Mouse (Mus musculus) liver, embryonic 13.5 days (tissue): Measurements from ENCODE around the gene Setd6. TPM values are rescaled to one million over a fixed set of nuclear protein-coding genes. Genes with fewer than 3 reads are reported as not detected.

Experiments
- ATAC-seq: fragments of 200-750 bp; cut with Nextera tagmentation; 2 replicates; pipeline ENCODE4 v1.8.0; 2017; ENCODE audit warnings: low read depth, mild to moderate bottlenecking, moderate number of reproducible peaks, moderate library complexity
- DNase-seq: peaks from one replicate; pipeline ENCODE4 v3.0.0; 2022
- H3K27ac ChIP-seq: fragments of 300-500 bp; sonication (generic); 2 replicates; pipeline ENCODE4 v1.5.1; 2015; ENCODE audit warnings: moderate library complexity, mild to moderate bottlenecking, inconsistent platforms
- H3K27me3 ChIP-seq: fragments of 300-500 bp; sonication (generic); 2 replicates; pipeline ENCODE4 v1.6.1; 2015; ENCODE audit warnings: mild to moderate bottlenecking, inconsistent platforms
- H3K36me3 ChIP-seq: fragments of 300-500 bp; sonication (generic); 2 replicates; pipeline ENCODE4 v1.6.1; 2015; ENCODE audit warnings: mild to moderate bottlenecking, inconsistent platforms
- H3K4me1 ChIP-seq: fragments of 300-500 bp; sonication (generic); replicated peaks from 2 replicates; pipeline ENCODE4 v1.6.1; 2015; ENCODE audit warnings: inconsistent platforms
- H3K4me2 ChIP-seq: fragments of 300-500 bp; sonication (generic); 2 replicates; pipeline ENCODE4 v1.6.1; 2015; ENCODE audit warnings: inconsistent platforms, mild to moderate bottlenecking, moderate library complexity
- H3K4me3 ChIP-seq: fragments of 300-500 bp; sonication (generic); replicated peaks from 2 replicates; pipeline ENCODE4 v1.5.1; 2015; ENCODE audit warnings: mild to moderate bottlenecking, inconsistent platforms
- H3K9ac ChIP-seq: fragments of 300-500 bp; sonication (generic); 2 replicates; pipeline ENCODE4 v1.6.1; 2015; ENCODE audit warnings: mild to moderate bottlenecking, inconsistent platforms
- H3K9me3 ChIP-seq: fragments of 300-500 bp; sonication (generic); replicated peaks from 2 replicates; pipeline ENCODE4 v1.6.1; 2016; ENCODE audit warnings: inconsistent platforms
- WGBS: fragments of 180-500 bp; shearing (Covaris S2); methylation state at CpG from one replicate; pipeline ENCODE4 v1.1.7; 2015; ENCODE audit not compliant: insufficient replicate concordance; 5-methylcytosine and 5-hydroxymethylcytosine counted together
- polyA plus RNA-seq: library from polyadenylated mRNA; unstranded; fragments of >200 nt; fragmentation: Nextera tagmentation; extraction: Ambion mirVana; gene quantifications from 2 replicates; pipeline ENCODE4 v1.2.1, GENCODE M21; 2015

Gene Setd6
- polyA plus RNA-seq, 1 experiment from 2014 or later: 22.8 TPM

DNA sequence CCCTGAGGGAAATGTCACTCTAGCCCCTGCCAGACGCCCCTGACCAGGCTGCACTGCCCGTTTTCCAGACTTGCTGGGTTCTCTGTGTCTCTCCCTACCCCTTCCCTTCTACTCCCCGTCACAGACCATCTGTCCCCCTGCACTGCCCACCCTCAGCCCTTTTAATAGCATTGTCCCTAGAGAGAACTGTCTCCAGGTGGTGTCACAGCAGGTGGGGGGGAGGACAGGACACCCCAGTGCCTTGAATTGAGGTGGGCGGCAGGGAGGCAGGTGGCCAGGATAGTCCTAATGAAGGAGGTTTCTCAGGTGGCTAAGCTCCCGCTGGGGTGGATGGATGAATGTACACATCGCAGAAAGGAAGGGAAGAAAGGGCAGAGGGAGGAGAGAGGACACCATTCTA lies 21.1 kb upstream of the Setd6 start:
- DNase-seq (no peak), ATAC-seq (no peak)
- no peak overlapping the region for H3K4me3 ChIP-seq
- no peak overlapping the region for H3K4me2 ChIP-seq
- H3K27ac ChIP-seq: no peak overlapping the region
- WGBS: 21% methylated on average over 6 of the region's 6 CpGs
- H3K9ac ChIP-seq: no peak overlapping the region
- no peaks in the 10 kb centered on the region for H3K4me1 ChIP-seq
- no peaks in the 10 kb centered on the region for H3K9me3 ChIP-seq
- H3K36me3 ChIP-seq: no peaks in the 10 kb centered on the region
- H3K27me3 ChIP-seq: peaks cover 75% of the 10 kb centered on the region

DNA sequence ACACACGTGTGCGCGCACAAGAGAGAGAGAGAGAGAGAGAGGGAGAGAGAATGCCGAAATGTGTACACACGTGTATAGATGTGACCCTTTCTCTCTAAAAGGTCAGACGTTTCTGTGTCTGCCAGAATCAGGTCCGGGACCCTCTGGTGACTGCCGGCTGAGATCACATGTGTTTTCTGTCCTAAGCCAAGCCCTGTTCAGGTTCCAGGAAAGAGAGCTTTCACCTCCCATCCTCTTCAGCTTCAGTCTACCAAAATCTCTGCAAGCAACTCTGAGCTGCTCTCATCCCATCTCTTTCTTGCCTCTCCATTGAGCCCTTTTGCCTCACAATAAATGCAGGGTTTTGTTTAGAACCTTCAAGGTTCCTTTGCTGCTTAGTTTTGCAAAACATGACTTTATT lies 19.0 kb upstream of the Setd6 start:
- ATAC-seq (no peak), DNase-seq (no peak)
- WGBS: 67% methylated on average over 8 of the region's 8 CpGs
- H3K9me3 ChIP-seq: no peaks in the 10 kb centered on the region
- H3K4me1 ChIP-seq: no peaks in the 10 kb centered on the region
- peaks cover 87% of the 10 kb centered on the region for H3K27me3 ChIP-seq
- H3K4me3 ChIP-seq: no peak overlapping the region
- H3K4me2 ChIP-seq: no peak overlapping the region
- no peaks in the 10 kb centered on the region for H3K36me3 ChIP-seq
- H3K27ac ChIP-seq: no peak overlapping the region
- no peak overlapping the region for H3K9ac ChIP-seq

DNA sequence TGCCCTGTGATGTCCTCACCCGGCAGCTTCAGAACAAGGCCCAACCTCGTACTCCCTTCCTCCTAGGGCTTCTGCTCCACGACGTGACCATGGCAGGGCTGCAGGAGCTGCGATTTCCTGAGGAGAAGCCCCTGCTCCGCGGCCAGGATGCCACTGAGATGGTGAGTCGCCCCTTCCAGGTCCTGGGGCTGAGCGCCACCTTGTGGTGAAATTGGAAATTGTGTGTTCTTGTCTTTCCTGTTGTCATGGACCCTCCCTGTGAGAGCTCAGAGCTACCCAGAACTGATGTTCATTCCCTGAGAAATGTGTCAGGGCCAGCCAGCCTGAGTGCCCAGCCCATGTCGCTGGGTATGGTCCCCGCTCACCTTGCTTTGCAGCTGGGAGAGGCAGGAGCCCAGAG lies 18.6 kb upstream of the Setd6 start:
- no peak overlapping the region for H3K27ac ChIP-seq
- no peak overlapping the region for H3K9ac ChIP-seq
- DNase-seq: peak; percentile 50
- no peak overlapping the region for H3K4me2 ChIP-seq
- WGBS: under 1% methylated on average over 11 of the region's 11 CpGs
- H3K4me1 ChIP-seq: no peaks in the 10 kb centered on the region
- no peaks in the 10 kb centered on the region for H3K9me3 ChIP-seq
- H3K36me3 ChIP-seq: no peaks in the 10 kb centered on the region
- no peak overlapping the region for H3K4me3 ChIP-seq
- no peak for ATAC-seq
- peaks cover 89% of the 10 kb centered on the region for H3K27me3 ChIP-seq

DNA sequence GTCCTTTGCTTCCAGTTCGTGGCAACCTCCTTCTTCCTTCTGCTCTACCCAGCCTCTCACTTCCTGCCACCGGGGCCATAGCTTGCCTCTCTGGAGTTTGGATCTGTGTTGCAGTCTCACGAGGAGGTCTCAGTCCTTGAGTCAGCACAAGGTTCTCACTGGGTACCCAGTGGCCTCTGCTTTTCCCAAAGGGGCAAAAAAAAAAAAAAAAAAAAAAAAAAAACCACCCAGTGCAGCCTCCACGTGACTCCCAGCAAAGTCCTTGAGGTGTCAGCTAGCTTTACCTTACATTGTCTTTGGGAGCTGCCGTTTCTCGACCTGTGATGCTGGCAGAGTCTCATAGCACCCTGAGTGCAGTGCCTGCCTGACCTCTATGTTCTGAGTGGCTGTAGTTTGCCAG lies 17.5 kb upstream of the Setd6 start:
- WGBS: 17% methylated on average over 6 of the region's 6 CpGs

DNA sequence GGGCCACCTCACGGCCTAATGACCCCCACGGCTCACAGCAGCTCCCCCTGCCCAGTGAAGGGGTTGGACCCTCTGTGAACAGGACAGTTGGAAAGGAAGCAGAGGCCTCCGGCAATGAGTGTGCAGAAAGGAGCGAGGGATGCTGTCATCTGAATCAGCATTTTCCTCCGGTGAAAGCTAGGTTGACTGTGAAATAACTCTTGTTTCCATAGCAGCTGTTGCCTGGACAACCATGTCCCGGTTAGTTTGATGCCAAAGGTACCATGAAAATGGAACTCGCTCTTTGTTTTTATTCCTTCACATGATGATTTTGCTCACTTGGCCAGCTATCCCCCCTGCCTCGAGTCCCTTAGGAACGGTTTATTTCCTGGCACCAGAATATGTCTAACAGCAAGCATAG lies 15.4 kb upstream of the Setd6 start:
- DNase-seq (no peak), ATAC-seq (no peak)
- Histone ChIP-seq H3K4me2 (no peak overlapping the region), H3K9me3 (no peaks in the 10 kb centered on the region), H3K27me3 (peaks cover 80% of the 10 kb centered on the region), H3K27ac (no peak overlapping the region), H3K9ac (no peak overlapping the region), H3K4me3 (no peak overlapping the region), H3K36me3 (no peaks in the 10 kb centered on the region), H3K4me1 (peaks cover 20% of the 10 kb centered on the region)
- 56% methylated on average over 9 of the region's 9 CpGs for WGBS

More for the DNA sequence above, 17.5 kb upstream of the Setd6 start:
- Histone ChIP-seq H3K4me1 (peaks cover 10% of the 10 kb centered on the region), H3K4me3 (no peak overlapping the region), H3K27me3 (peaks cover 96% of the 10 kb centered on the region), H3K9me3 (no peaks in the 10 kb centered on the region), H3K27ac (no peak overlapping the region), H3K9ac (no peak overlapping the region), H3K4me2 (no peak overlapping the region), H3K36me3 (no peaks in the 10 kb centered on the region)
- ATAC-seq (no peak), DNase-seq (no peak)

DNA sequence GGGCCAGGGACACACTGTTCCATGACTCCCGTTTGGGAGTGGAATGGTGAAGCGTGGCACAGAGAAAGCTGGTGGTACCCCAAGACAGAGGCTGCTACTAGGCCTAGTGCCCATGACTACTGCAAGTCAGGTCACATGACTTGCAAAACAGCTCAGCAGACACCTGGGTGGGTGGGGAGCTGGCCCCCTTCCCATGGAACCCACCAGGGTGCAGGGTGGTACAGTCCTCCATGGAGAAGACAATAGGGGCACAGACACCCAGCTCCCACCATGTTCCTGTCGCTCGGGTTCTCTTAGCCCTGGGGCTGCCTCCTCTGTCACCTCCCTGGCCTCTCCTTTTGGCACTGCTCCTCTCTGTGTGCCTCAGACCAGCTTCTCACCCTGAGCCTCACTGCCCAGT lies 13.9 kb upstream of the Setd6 start:
- Histone ChIP-seq H3K36me3 (no peaks in the 10 kb centered on the region), H3K9me3 (no peaks in the 10 kb centered on the region), H3K4me1 (peaks cover 20% of the 10 kb centered on the region), H3K9ac (no peak overlapping the region), H3K27ac (no peak overlapping the region), H3K4me3 (no peak overlapping the region), H3K4me2 (no peak overlapping the region; the same call in 1 of the 2 replicates), H3K27me3 (peaks cover 65% of the 10 kb centered on the region)
- WGBS: 69% methylated on average over 4 of the region's 4 CpGs
- no peak for ATAC-seq
- no peak for DNase-seq

DNA sequence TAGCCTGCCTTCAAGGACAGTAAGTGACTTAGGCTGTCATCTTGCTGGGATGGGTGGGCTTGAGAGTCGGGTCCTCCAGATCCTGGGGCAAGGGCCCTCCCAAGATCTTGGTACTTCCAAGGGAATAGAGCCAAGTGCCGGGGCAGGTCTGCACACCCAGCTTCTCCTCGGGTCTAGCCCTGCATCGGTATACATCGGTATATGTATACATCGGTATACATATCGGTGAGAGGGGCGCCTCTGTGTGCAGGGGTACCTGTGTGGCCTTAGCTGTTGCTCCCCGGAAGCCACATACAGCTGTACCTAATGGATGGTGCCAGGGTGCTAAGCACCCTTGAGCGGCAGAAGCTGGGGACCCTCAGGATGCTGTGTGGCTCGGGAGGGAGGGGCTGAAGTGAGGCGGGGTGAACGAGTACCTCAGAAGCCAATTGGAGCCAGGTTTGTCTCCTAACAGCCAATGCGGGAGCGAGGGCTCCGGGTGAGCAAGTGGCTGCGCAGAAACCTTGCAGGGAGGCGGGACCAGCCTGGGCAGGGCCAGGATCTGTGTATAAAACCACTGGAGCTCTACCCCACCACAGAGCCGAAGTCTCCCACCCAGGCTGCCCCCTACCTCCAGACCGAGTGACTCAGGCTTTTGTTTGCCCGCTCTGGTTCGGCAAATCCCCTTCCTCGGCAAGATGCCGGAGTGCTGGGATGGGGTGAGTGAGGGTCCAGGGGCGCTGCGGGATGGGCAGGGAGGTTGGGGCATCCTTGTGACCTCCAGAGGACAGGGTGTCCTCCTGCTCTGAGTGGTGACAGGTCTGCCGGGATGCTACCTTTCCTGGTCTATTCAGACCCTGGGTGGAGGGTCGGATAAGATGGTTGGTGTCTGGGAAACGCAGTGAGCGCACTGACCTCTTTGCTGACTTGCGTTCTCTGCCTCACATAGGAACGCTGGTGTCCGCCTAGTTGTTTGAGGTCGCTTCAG lies 12.9 kb upstream of the Setd6 start:
- Histone ChIP-seq H3K9ac (peak overlapping the region; percentile 67), H3K27ac (0 out of 2 replicates have a peak overlapping the region, but pooled peaks have one; percentile 34), H3K36me3 (no peaks in the 10 kb centered on the region), H3K27me3 (peaks cover 57% of the 10 kb centered on the region), H3K9me3 (no peaks in the 10 kb centered on the region), H3K4me1 (peaks cover 20% of the 10 kb centered on the region), H3K4me2 (peak overlapping the region; percentile 88), H3K4me3 (peak overlapping the region; percentile 58)
- ATAC-seq (peak; percentile 83), DNase-seq (peak; percentile 47)
- WGBS: 5% methylated on average over 34 of the region's 34 CpGs

DNA sequence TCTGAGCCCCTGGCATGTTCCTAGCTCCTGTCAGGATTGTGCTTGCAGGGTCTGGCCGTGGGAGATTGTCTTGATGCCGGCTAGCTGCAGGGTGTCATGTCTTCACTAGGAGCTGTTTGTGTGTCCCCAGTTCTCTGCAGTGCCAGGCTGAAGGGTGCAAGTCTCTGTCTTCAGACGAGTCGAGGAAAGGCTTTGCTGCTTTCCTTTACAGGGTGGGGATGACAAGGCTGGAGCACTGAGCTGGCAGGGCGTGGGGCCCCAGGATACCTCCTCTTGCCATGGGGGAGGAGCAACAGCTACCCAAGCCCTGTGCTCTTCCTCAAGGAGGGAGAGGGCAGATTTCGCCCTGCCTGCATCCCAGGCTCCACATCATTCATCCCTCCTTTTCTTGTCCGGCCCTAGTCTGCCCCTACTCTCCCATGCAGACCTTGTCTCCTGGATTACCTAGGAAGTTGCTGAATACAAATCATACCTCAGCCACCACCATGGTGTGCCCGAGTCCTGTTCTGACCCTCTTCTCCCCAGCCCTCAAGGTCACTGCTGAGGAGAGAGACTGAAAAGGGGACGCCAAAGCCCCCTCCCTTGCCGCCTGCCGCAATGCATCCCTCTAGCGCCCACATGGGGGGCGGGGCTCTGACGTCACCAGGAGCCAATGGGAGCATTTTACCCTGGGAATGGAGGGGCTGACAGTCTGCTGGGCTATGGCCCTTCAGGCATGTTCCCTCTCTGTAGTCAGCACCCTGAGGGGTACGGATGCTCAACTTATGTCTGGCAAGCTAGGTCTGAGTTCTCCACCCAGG lies 12.0 kb upstream of the Setd6 start:
- Histone ChIP-seq H3K4me2 (peak overlapping the region; percentile 88), H3K27me3 (peaks cover 53% of the 10 kb centered on the region), H3K9ac (peak overlapping the region; percentile 67), H3K9me3 (no peaks in the 10 kb centered on the region), H3K27ac (0 out of 2 replicates have a peak overlapping the region, but pooled peaks have one; percentile 34), H3K36me3 (no peaks in the 10 kb centered on the region), H3K4me1 (peaks cover 20% of the 10 kb centered on the region), H3K4me3 (peak overlapping the region; percentile 58)
- DNase-seq (no peak), ATAC-seq (peak; percentile 61)
- WGBS: 8% methylated on average over 15 of the region's 15 CpGs

DNA sequence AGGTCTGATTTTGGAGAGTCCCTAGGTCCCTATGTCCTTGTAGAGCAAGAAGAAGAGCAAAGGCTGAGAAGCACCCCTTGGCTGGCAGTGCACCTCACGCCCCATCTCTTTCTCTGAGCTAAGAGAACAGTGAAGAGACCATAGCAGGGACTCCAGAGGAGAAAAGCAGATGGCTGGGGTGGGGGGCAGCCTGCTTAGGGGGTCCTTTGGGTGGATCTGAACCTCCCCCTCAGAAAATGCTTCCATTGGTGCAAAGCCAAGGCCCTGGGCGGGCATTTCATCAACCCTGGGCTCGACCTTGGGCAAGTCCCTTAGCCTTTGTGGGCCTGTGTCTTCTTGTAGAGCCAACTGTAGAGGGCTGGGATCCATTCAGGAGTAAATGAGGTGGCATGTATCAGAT lies 11.1 kb upstream of the Setd6 start:
- Histone ChIP-seq H3K27me3 (peaks cover 45% of the 10 kb centered on the region), H3K4me1 (peaks cover 20% of the 10 kb centered on the region), H3K9ac (no peak overlapping the region), H3K4me3 (no peak overlapping the region), H3K4me2 (no peak overlapping the region), H3K27ac (no peak overlapping the region), H3K36me3 (no peaks in the 10 kb centered on the region), H3K9me3 (no peaks in the 10 kb centered on the region)
- DNase-seq (no peak), ATAC-seq (no peak)
- whole genome bisulfite sequencing: 66% methylated on average over 3 of the region's 3 CpGs

DNA sequence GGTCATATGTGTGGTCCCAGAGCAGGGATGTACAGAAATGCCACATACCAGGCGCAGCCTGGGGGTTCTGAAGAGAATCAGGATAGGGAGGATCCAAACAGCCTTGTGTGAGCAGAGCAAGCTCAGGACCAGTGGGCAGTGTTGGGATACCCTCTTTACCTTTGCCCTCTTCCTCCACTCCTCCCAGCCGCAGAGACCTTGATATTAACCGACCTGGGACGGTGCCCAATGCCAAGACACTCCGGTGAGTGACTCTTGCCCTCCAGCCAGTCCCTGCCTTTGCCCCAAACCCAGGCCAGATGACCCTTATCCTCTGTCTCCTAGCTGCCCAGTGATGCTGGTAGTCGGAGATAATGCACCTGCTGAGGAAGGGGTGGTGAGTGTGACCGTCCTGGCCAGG lies 6.1 kb upstream of the Setd6 start:
- Histone ChIP-seq H3K9me3 (no peaks in the 10 kb centered on the region), H3K27me3 (peaks cover 6% of the 10 kb centered on the region; the same call in 1 of the 2 replicates), H3K4me1 (peaks cover 29% of the 10 kb centered on the region), H3K4me3 (no peak overlapping the region), H3K27ac (no peak overlapping the region), H3K36me3 (no peaks in the 10 kb centered on the region), H3K9ac (no peak overlapping the region), H3K4me2 (no peak overlapping the region)
- WGBS: 62% methylated on average over 7 of the region's 7 CpGs
- DNase-seq: no peak
- no peak for ATAC-seq

DNA sequence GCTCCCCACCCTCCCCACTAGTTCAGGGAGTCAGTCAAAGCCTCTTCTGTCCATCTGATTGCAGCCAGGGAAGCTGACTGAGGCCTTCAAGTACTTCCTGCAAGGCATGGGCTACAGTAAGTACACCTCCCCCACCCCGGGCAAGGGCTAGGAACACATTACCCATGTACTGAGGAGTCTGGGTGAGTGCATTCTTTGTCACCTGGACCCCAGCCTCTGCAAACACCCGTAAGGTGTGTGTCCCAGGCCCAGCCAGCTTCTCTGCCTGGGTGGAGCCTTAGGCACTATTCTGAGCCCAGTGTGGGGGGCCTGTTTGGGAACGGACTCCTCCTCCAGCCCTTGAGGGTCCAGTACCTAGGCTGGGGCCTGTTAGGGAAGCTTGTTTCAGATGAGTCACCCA lies 4.7 kb upstream of the Setd6 start:
- H3K27ac ChIP-seq: no peak overlapping the region
- 51% methylated on average over 3 of the region's 3 CpGs for WGBS
- no peak overlapping the region for H3K4me2 ChIP-seq
- peaks cover 40% of the 10 kb centered on the region for H3K4me1 ChIP-seq
- no peak for ATAC-seq
- H3K9me3 ChIP-seq: no peaks in the 10 kb centered on the region
- peaks cover 6% of the 10 kb centered on the region; the same call in 1 of the 2 replicates for H3K27me3 ChIP-seq
- H3K9ac ChIP-seq: no peak overlapping the region
- no peaks in the 10 kb centered on the region for H3K36me3 ChIP-seq
- no peak overlapping the region for H3K4me3 ChIP-seq
- no peak for DNase-seq
